In genomic region chr14:47709546-47709945, GRCm38 (mm10) we compare ENCODE assay signal across 22 mouse cellular contexts.
"Had no signal": no experiment of that assay in that cellular context is flagged by ENCODE, and none has a peak within 500 bp of the region (broad histone marks: within the 10 kb centered on the region; RNA-seq: fewer than 3 reads in every experiment).

No protein-coding gene starts in this region.

- H3K27me3 ChIP-seq: kidney, embryonic 15.5 days; limb, embryonic 12.5 days; limb, embryonic 15.5 days; liver, embryonic 13.5 days; midbrain, embryonic 12.5 days; midbrain, embryonic 15.5 days; neural tube, embryonic 12.5 days; neural tube, embryonic 15.5 days; stomach, embryonic 15.5 days had no signal

- H3K9ac ChIP-seq: kidney, embryonic 15.5 days; limb, embryonic 12.5 days; limb, embryonic 15.5 days; liver, embryonic 13.5 days; lung, embryonic 14.5 days; midbrain, embryonic 12.5 days; midbrain, embryonic 15.5 days; neural tube, embryonic 12.5 days; neural tube, embryonic 15.5 days; stomach, embryonic 15.5 days had no signal

- ATAC-seq: lung, postnatal 0 days; midbrain, embryonic 15.5 days had no signal

- DNase-seq: kidney, adult 8-10 months; kidney, postnatal 10 days; kidney, postnatal 36 days; layer of hippocampus, postnatal 36 days; liver, embryonic 13.5 days; lung, embryonic 14.5 days; right cerebral cortex, adult 18-20 months; right cerebral cortex, postnatal 14 days; right cerebral cortex, postnatal 4 days; spleen, adult 18-20 months; thymus, postnatal 25 days had no signal

- H3K4me2 ChIP-seq: kidney, embryonic 15.5 days; limb, embryonic 12.5 days; limb, embryonic 15.5 days; liver, embryonic 13.5 days; lung, embryonic 14.5 days; midbrain, embryonic 12.5 days; midbrain, embryonic 15.5 days; neural tube, embryonic 12.5 days; neural tube, embryonic 15.5 days; stomach, embryonic 15.5 days had no signal

- H3K4me1 ChIP-seq: kidney, embryonic 15.5 days; liver, embryonic 13.5 days; midbrain, embryonic 12.5 days; midbrain, embryonic 15.5 days; neural tube, embryonic 12.5 days; neural tube, embryonic 15.5 days; stomach, embryonic 15.5 days had no signal

- H3K4me3 ChIP-seq: kidney, embryonic 15.5 days; left cerebral cortex, adult 2 months; limb, embryonic 12.5 days; limb, embryonic 15.5 days; liver, embryonic 13.5 days; midbrain, embryonic 12.5 days; midbrain, embryonic 15.5 days; neural tube, embryonic 12.5 days; neural tube, embryonic 15.5 days; stomach, embryonic 15.5 days had no signal

- H3K27ac ChIP-seq: kidney, embryonic 15.5 days; limb, embryonic 12.5 days; limb, embryonic 15.5 days; liver, embryonic 13.5 days; macrophage; midbrain, embryonic 12.5 days; midbrain, embryonic 15.5 days; neural tube, embryonic 12.5 days; neural tube, embryonic 15.5 days; stomach, embryonic 15.5 days had no signal

- H3K9me3 ChIP-seq: kidney, embryonic 15.5 days; limb, embryonic 12.5 days; limb, embryonic 15.5 days; liver, embryonic 13.5 days; midbrain, embryonic 12.5 days; midbrain, embryonic 15.5 days; neural tube, embryonic 12.5 days; neural tube, embryonic 15.5 days; stomach, embryonic 15.5 days had no signal
